22 mouse cellular contexts compared by ENCODE assay signal in the genomic region with DNA sequence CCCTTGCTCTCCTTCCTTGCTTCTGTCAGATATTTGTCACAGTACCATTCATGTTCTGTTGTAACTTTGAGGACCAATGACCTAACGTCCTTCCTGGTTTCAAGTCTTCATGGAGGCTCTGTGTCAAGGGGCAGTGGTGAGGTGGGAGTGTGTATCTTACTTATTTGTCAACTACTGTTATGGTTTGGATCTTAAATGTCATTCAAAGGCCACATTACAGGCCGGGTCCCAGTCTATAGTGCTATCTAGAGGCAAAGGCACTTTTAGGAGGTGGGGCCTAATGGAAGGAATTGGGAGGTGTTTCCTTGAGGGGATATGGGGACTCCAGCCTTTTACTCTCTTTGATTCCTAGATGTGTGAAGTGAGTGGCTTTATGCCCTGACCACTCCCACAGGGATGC.
DNase-seq lines count a peak whose midpoint lies in the region; ATAC-seq and TF ChIP-seq lines count a peak whose summit lies in the region.
"Had no signal": no experiment of that assay in that cellular context is flagged by ENCODE, and none has a peak within 500 bp of the region (broad histone marks: within the 10 kb centered on the region; RNA-seq: fewer than 3 reads in every experiment).

No protein-coding gene starts in this region.

- WGBS in heart, embryonic 10.5 days, result 80% methylated on average over 2 of the region's 2 CpGs
- 80% methylated on average over 2 of the region's 2 CpGs for WGBS in intestine, embryonic 14.5 days
- WGBS in intestine, postnatal 0 days, result 80% methylated on average over 2 of the region's 2 CpGs
- WGBS in midbrain, embryonic 11.5 days, result 74% methylated on average over 2 of the region's 2 CpGs
- WGBS in midbrain, embryonic 10.5 days, result 87% methylated on average over 2 of the region's 2 CpGs

- H3K9ac ChIP-seq in intestine, embryonic 14.5 days (ENCODE audit: low read length), result no peak overlapping the region
- no peak overlapping the region for H3K9ac ChIP-seq in intestine, postnatal 0 days (ENCODE audit: low read depth, low read length)
- no peak overlapping the region for H3K9ac ChIP-seq in midbrain, embryonic 11.5 days (ENCODE audit: low read length)

- H3K4me3 ChIP-seq in heart, embryonic 10.5 days, result no peak overlapping the region
- H3K4me3 ChIP-seq in intestine, embryonic 14.5 days (ENCODE audit: low read depth, low read length), result no peak overlapping the region
- no peak overlapping the region for H3K4me3 ChIP-seq in intestine, postnatal 0 days (ENCODE audit: low read depth, low read length)
- no peak overlapping the region for H3K4me3 ChIP-seq in midbrain, embryonic 11.5 days (ENCODE audit: low read depth, low read length)
- H3K4me3 ChIP-seq in midbrain, embryonic 10.5 days, result no peak overlapping the region

- DNase-seq in heart, adult 11 months, result peak; percentile 56
- no peak for DNase-seq in heart, postnatal 14 days
- peak; percentile 3 for DNase-seq in heart, embryonic 10.5 days (ENCODE audit: low spot score)
- no peak for DNase-seq in heart, postnatal 4 days
- peak; percentile 38 for DNase-seq in intestine, embryonic 14.5 days (ENCODE audit: low spot score)
- peak; percentile 75 for DNase-seq in midbrain, embryonic 11.5 days (ENCODE audit: low spot score, missing footprints)
- no peak for DNase-seq in midbrain, embryonic 10.5 days (ENCODE audit: low spot score)
- DNase-seq: adrenal gland, adult 2 months; adrenal gland, adult 8-10 months; adrenal gland, postnatal 10 days; adrenal gland, postnatal 14 days; adrenal gland, postnatal 25 days; adrenal gland, postnatal 36 days; B cell, adult 2 months; cerebellum, adult 11 months; cerebellum, adult 11-12 months had no signal

- H3K27me3 ChIP-seq in heart, embryonic 10.5 days (ENCODE audit: insufficient read depth, poor library complexity, severe bottlenecking), result no peaks in the 10 kb centered on the region
- no peaks in the 10 kb centered on the region for H3K27me3 ChIP-seq in intestine, embryonic 14.5 days (replicated peaks; ENCODE audit: control insufficient read depth, insufficient read depth, low read length)
- no peaks in the 10 kb centered on the region for H3K27me3 ChIP-seq in intestine, postnatal 0 days (replicated peaks; ENCODE audit: control insufficient read depth, insufficient read depth, low read length)
- H3K27me3 ChIP-seq in midbrain, embryonic 11.5 days (ENCODE audit: control insufficient read depth, insufficient read depth, low read length), result no peaks in the 10 kb centered on the region
- H3K27me3 ChIP-seq in midbrain, embryonic 10.5 days (ENCODE audit: low read depth, poor library complexity, severe bottlenecking), result no peaks in the 10 kb centered on the region
- H3K27me3 ChIP-seq: CH12.LX, Patski had no signal

- H3K4me1 ChIP-seq in heart, embryonic 10.5 days, result no peaks in the 10 kb centered on the region
- H3K4me1 ChIP-seq in intestine, embryonic 14.5 days (replicated peaks; ENCODE audit: control insufficient read depth, insufficient read depth, low read length), result no peaks in the 10 kb centered on the region
- no peaks in the 10 kb centered on the region for H3K4me1 ChIP-seq in intestine, postnatal 0 days (replicated peaks; ENCODE audit: control insufficient read depth, insufficient read depth, low read length)
- H3K4me1 ChIP-seq in midbrain, embryonic 11.5 days (ENCODE audit: control insufficient read depth, insufficient read depth, low read length), result no peaks in the 10 kb centered on the region
- H3K4me1 ChIP-seq in midbrain, embryonic 10.5 days, result no peaks in the 10 kb centered on the region

- H3K9me3 ChIP-seq in heart, embryonic 10.5 days, result no peaks in the 10 kb centered on the region
- H3K9me3 ChIP-seq in intestine, embryonic 14.5 days (ENCODE audit: control insufficient read depth, low read length), result no peaks in the 10 kb centered on the region
- H3K9me3 ChIP-seq in intestine, postnatal 0 days (ENCODE audit: control insufficient read depth), result no peaks in the 10 kb centered on the region
- no peaks in the 10 kb centered on the region for H3K9me3 ChIP-seq in midbrain, embryonic 11.5 days (ENCODE audit: control insufficient read depth, low read length)
- no peaks in the 10 kb centered on the region for H3K9me3 ChIP-seq in midbrain, embryonic 10.5 days (replicated peaks)
- H3K9me3 ChIP-seq: G1E had no signal

- H3K27ac ChIP-seq in heart, embryonic 10.5 days, result no peak overlapping the region
- H3K27ac ChIP-seq in intestine, embryonic 14.5 days (ENCODE audit: low read depth), result no peak overlapping the region
- no peak overlapping the region for H3K27ac ChIP-seq in intestine, postnatal 0 days (ENCODE audit: low read depth, low read length)
- H3K27ac ChIP-seq in midbrain, embryonic 11.5 days (ENCODE audit: low read depth, low read length), result no peak overlapping the region
- H3K27ac ChIP-seq in midbrain, embryonic 10.5 days (replicated peaks), result no peak overlapping the region

- ATAC-seq in intestine, embryonic 14.5 days (replicated peaks; ENCODE audit: low FRiP score, low TSS enrichment, low read depth), result no peak
- ATAC-seq in intestine, postnatal 0 days, result no peak
- ATAC-seq in midbrain, embryonic 11.5 days (ENCODE audit: low FRiP score), result no peak
- ATAC-seq: activated CD4-positive, CD25-positive, alpha-beta regulatory T cell, adult 4 months; CD4-positive, CD25-positive, alpha-beta regulatory T cell, adult 4 months; Patski had no signal

- intact Hi-C loops in heart, postnatal 14 days (cut with DNase I), result no loop called here

- no peak for TF ChIP-seq CTCF in intestine, postnatal 0 days (IDR thresholded peaks at IDR 0.05; ENCODE audit: low read depth)

- no peak overlapping the region for H3K4me2 ChIP-seq in intestine, embryonic 14.5 days (ENCODE audit: low read length)
- no peak overlapping the region for H3K4me2 ChIP-seq in intestine, postnatal 0 days (replicated peaks; ENCODE audit: low read depth)
- no peak overlapping the region for H3K4me2 ChIP-seq in midbrain, embryonic 11.5 days

- no peaks in the 10 kb centered on the region for H3K36me3 ChIP-seq in heart, embryonic 10.5 days
- no peaks in the 10 kb centered on the region for H3K36me3 ChIP-seq in intestine, embryonic 14.5 days (ENCODE audit: control insufficient read depth, insufficient read depth, low read length)
- H3K36me3 ChIP-seq in intestine, postnatal 0 days (ENCODE audit: control insufficient read depth, insufficient read depth), result no peaks in the 10 kb centered on the region
- no peaks in the 10 kb centered on the region for H3K36me3 ChIP-seq in midbrain, embryonic 11.5 days (ENCODE audit: control insufficient read depth, insufficient read depth, low read length)
- no peaks in the 10 kb centered on the region for H3K36me3 ChIP-seq in midbrain, embryonic 10.5 days
- H3K36me3 ChIP-seq: G1E had no signal

Comparison
In these comparisons a context has a peak if more than half of its experiments do, and no peak if none do; other contexts are left out.
1. DNase-seq: peak in heart, adult 11 months (single experiment), heart, embryonic 10.5 days (single experiment), intestine, embryonic 14.5 days (single experiment) and midbrain, embryonic 11.5 days (single experiment); none in heart, postnatal 14 days (0 of 2), heart, postnatal 4 days (single experiment) and midbrain, embryonic 10.5 days (single experiment).